Mouse (Mus musculus) embryonic facial prominence, embryonic 12.5 days (tissue): ENCODE measurements around the gene Trappc13. TPM values are rescaled to one million over a fixed set of nuclear protein-coding genes. Genes with fewer than 3 reads are reported as not detected.
"Not testable (repeated sequence)": the region's sequence is repeated elsewhere in the genome, so short reads cannot be mapped to it uniquely, and the experiment has no call there.

ENCODE experiments used
- ATAC-seq: fragments of 200-750 bp; cut with Nextera tagmentation; 2 replicates; pipeline ENCODE4 v1.8.0; 2017; ENCODE audit not compliant: insufficient number of reproducible peaks, insufficient read depth, low FRiP score, low TSS enrichment
- H3K27ac ChIP-seq: fragments of 300-500 bp; sonication (generic); 2 replicates; pipeline ENCODE4 v1.5.1; 2016; ENCODE audit warnings: mild to moderate bottlenecking
- H3K27me3 ChIP-seq: fragments of 300-500 bp; sonication (generic); 2 replicates; pipeline ENCODE4 v1.6.1; 2016; ENCODE audit warnings: mild to moderate bottlenecking, moderate library complexity
- H3K36me3 ChIP-seq: fragments of 300-500 bp; sonication (generic); 2 replicates; pipeline ENCODE4 v1.6.1; 2016; ENCODE audit warnings: mild to moderate bottlenecking
- H3K4me1 ChIP-seq: fragments of 300-500 bp; sonication (generic); 2 replicates; pipeline ENCODE4 v1.6.1; 2016
- H3K4me2 ChIP-seq: fragments of 300-500 bp; sonication (generic); replicated peaks from 2 replicates; pipeline ENCODE4 v1.6.1; 2016; ENCODE audit warnings: mild to moderate bottlenecking, moderate library complexity
- H3K4me3 ChIP-seq: fragments of 300-500 bp; sonication (generic); 2 replicates; pipeline ENCODE4 v1.5.1; 2016; ENCODE audit warnings: mild to moderate bottlenecking
- H3K9ac ChIP-seq: fragments of 300-500 bp; sonication (generic); 2 replicates; pipeline ENCODE4 v1.6.1; 2016; ENCODE audit warnings: mild to moderate bottlenecking, moderate library complexity
- H3K9me3 ChIP-seq: fragments of 300-500 bp; sonication (generic); 2 replicates; pipeline ENCODE4 v1.6.1; 2016; ENCODE audit warnings: mild to moderate bottlenecking, moderate library complexity
- WGBS: fragments of 180-500 bp; shearing (Covaris S2); methylation state at CpG from one replicate; pipeline ENCODE4 v1.1.7; 2016; 5-methylcytosine and 5-hydroxymethylcytosine counted together
- polyA plus RNA-seq: library from polyadenylated mRNA; unstranded; fragments of >200 nt; fragmentation: Nextera tagmentation; extraction: Ambion mirVana; gene quantifications from 2 replicates; pipeline ENCODE4 v1.2.1, GENCODE M21; 2016

Gene Trappc13
- polyA plus RNA-seq: 70.2 and 70.8 TPM in 2 replicates

GRCm38 (mm10) chr13:104177796-104178649, at the start of gene Trappc13:
Gene Trappc13 (minus strand): TSS chr13:104178469.
- Histone ChIP-seq H3K9ac (peak within 1 kb of the TSS; percentile 79), H3K4me1 (peaks cover 12% of the 10 kb centered on the region), H3K4me3 (peak within 1 kb of the TSS; percentile 72), H3K27me3 (no peaks in the 10 kb centered on the region), H3K36me3 (peaks cover 12% of the 10 kb centered on the region; the same call in 1 of the 2 replicates), H3K4me2 (peak within 1 kb of the TSS; percentile 63), H3K27ac (peak within 1 kb of the TSS; percentile 84), H3K9me3 (no peaks in the 10 kb centered on the region)
- ATAC-seq: peak; percentile 80
- under 1% methylated on average over 32 of the region's 32 CpGs for WGBS

DNA sequence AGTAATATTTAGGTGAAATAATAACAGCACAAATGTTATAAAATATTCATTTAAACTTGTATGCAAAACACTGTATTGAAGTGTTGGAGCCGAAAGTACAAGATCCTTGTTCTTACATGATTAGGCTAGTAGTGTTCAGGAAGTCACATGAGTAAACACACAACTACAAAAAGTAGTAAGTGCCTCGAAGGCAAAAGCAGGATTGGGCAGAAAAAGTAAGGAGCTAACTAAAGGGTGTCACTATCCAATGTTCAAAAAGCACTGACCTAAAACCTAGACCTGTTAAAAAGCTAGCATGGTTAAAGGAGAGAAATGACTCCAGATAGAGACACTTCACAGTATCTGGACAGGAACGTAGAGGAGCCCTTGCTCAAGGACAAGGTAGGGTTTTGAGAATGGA, 49.2 kb upstream of the Trappc13 start:
- Histone ChIP-seq H3K27me3 (no peaks in the 10 kb centered on the region), H3K4me1 (peaks cover 5% of the 10 kb centered on the region), H3K27ac (no peak overlapping the region), H3K4me3 (peak overlapping the region; percentile 75), H3K4me2 (peak overlapping the region; percentile 69), H3K36me3 (no peaks in the 10 kb centered on the region), H3K9me3 (no peaks in the 10 kb centered on the region), H3K9ac (peak overlapping the region; percentile 78; the same call in 1 of the 2 replicates)
- WGBS: 68% methylated on average over 3 of the region's 3 CpGs
- no peak for ATAC-seq

DNA sequence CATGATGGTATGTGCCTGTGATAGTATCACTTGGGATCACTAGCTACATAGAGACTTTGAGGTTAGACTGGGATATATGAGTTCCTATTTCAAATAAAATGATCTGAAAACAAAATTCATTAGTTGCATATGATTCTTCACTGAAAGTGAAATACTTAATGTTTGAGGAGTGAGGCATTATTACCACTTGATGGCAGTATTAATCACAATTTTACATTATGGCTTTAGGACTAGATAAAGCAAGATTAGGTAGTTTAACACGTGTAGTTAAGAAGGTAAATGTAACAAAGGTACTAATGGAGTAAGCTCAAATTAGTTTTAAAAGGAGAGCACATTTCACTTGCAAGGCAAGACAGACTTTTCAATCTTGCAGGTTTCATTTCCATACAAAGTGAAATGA, 26.0 kb upstream of the Trappc13 start:
- Histone ChIP-seq H3K27ac (no peak overlapping the region), H3K36me3 (peaks cover 23% of the 10 kb centered on the region), H3K4me2 (no peak overlapping the region), H3K9me3 (no peaks in the 10 kb centered on the region), H3K27me3 (no peaks in the 10 kb centered on the region), H3K9ac (no peak overlapping the region), H3K4me3 (no peak overlapping the region), H3K4me1 (no peaks in the 10 kb centered on the region)
- 75% methylated on average over 1 of the region's 1 CpGs for WGBS
- no peak for ATAC-seq

DNA sequence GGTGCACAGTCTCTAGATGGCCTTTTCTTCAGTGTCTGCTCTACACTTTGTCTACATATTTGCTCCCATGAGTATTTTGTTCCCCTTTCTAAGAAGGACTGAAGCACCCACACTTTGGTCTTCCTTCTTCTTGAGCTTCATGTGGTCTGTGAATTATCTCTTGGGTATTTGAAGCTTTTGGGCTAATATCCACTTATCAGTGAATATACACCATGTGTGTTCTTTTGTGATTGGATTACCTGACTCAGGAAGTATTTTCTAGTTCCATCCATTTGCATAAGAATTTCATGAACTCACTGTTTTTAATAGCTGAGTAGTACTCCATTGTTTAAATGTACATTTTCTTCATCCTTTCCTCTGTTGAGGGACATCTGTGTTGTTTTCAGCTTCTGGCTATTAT, 17.6 kb upstream of the Trappc13 start:
- H3K9ac ChIP-seq, H3K4me1 ChIP-seq, H3K4me3 ChIP-seq, H3K4me2 ChIP-seq, H3K9me3 ChIP-seq, H3K27ac ChIP-seq, ATAC-seq, H3K27me3 ChIP-seq: not testable (repeated sequence)
- H3K36me3 ChIP-seq: peaks cover 22% of the 10 kb centered on the region

GRCm38 (mm10) chr13:104187357-104187756, 9.1 kb upstream of the Trappc13 start:
- no peaks in the 10 kb centered on the region for H3K9me3 ChIP-seq
- ATAC-seq: no peak
- H3K4me3 ChIP-seq: no peak overlapping the region
- 84% methylated on average over 4 of the region's 4 CpGs for whole genome bisulfite sequencing
- no peak overlapping the region for H3K9ac ChIP-seq
- H3K27me3 ChIP-seq: no peaks in the 10 kb centered on the region
- H3K27ac ChIP-seq: no peak overlapping the region
- H3K4me2 ChIP-seq: no peak overlapping the region
- peaks cover 36% of the 10 kb centered on the region for H3K36me3 ChIP-seq
- no peaks in the 10 kb centered on the region for H3K4me1 ChIP-seq

GRCm38 (mm10) chr13:104179176-104179888, 1.1 kb upstream of the Trappc13 start:
- no peak for ATAC-seq
- Histone ChIP-seq H3K9ac (peak overlapping the region; percentile 79), H3K4me3 (peak overlapping the region; percentile 72), H3K4me2 (peak overlapping the region; percentile 61), H3K9me3 (no peaks in the 10 kb centered on the region), H3K36me3 (peaks cover 19% of the 10 kb centered on the region), H3K27me3 (no peaks in the 10 kb centered on the region), H3K4me1 (peaks cover 12% of the 10 kb centered on the region), H3K27ac (no peak overlapping the region)
- 21% methylated on average over 13 of the region's 13 CpGs for WGBS

DNA sequence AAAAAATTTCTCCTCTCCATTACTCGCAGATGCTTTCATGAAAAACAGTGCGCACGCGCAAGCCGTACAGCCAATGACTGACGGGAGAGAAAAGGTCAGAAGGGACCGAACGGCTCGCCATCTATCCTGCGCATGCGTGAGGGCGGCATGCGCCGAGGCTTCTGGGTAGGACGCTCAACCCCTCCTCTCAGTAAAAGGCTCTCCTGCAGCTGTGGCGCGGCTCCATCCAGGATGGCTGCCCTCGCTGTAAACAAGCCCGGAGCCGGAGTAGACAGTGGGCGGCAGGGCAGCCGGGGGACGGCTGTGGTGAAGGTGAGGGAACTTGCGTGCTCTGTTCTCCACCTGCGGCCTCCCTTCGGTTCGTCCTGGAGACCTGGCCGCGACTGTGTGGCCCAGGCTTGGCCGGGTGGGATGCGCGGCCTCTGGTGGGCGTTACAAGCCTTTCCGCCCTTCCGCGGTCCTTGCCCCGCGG, 417 bp upstream of the Trappc13 start, which contains the start of gene Trim23:
Trim23 (plus strand) TSS at position 148 of the 472 bp plus-strand sequence.
- peak within 1 kb of the TSS; percentile 63 for H3K4me2 ChIP-seq
- peak within 1 kb of the TSS; percentile 72 for H3K4me3 ChIP-seq
- H3K27ac ChIP-seq: peak within 1 kb of the TSS; percentile 84
- WGBS: under 1% methylated on average over 38 of the region's 38 CpGs
- no peaks in the 10 kb centered on the region for H3K27me3 ChIP-seq
- H3K36me3 ChIP-seq: peaks cover 17% of the 10 kb centered on the region
- H3K4me1 ChIP-seq: peaks cover 12% of the 10 kb centered on the region
- ATAC-seq: peak; percentile 98
- peak within 1 kb of the TSS; percentile 79 for H3K9ac ChIP-seq
- no peaks in the 10 kb centered on the region for H3K9me3 ChIP-seq

- peak overlapping the region; percentile 25 for H3K4me3 ChIP-seq
- H3K27ac ChIP-seq: no peak overlapping the region
- peak overlapping the region; percentile 41; the same call in 1 of the 2 replicates for H3K9ac ChIP-seq
- peak overlapping the region; percentile 63 for H3K4me2 ChIP-seq
- no peaks in the 10 kb centered on the region for H3K27me3 ChIP-seq
- peaks cover 8% of the 10 kb centered on the region; the same call in 1 of the 2 replicates for H3K36me3 ChIP-seq
- peaks cover 12% of the 10 kb centered on the region for H3K4me1 ChIP-seq
- ATAC-seq: no peak
- H3K9me3 ChIP-seq: no peaks in the 10 kb centered on the region
- 83% methylated on average over 3 of the region's 3 CpGs for WGBS
Observed at GRCm38 (mm10) chr13:104176874-104177273, 1.4 kb downstream of the Trappc13 start.

- H3K36me3 ChIP-seq: peaks cover 12% of the 10 kb centered on the region
- no peak overlapping the region for H3K27ac ChIP-seq
- no peak overlapping the region for H3K4me3 ChIP-seq
- H3K4me2 ChIP-seq: no peak overlapping the region
- no peak for ATAC-seq
- peaks cover 8% of the 10 kb centered on the region for H3K4me1 ChIP-seq
- no peak overlapping the region for H3K9ac ChIP-seq
- H3K27me3 ChIP-seq: no peaks in the 10 kb centered on the region
- H3K9me3 ChIP-seq: no peaks in the 10 kb centered on the region
Observed at GRCm38 (mm10) chr13:104172498-104172897, 5.8 kb downstream of the Trappc13 start.

DNA sequence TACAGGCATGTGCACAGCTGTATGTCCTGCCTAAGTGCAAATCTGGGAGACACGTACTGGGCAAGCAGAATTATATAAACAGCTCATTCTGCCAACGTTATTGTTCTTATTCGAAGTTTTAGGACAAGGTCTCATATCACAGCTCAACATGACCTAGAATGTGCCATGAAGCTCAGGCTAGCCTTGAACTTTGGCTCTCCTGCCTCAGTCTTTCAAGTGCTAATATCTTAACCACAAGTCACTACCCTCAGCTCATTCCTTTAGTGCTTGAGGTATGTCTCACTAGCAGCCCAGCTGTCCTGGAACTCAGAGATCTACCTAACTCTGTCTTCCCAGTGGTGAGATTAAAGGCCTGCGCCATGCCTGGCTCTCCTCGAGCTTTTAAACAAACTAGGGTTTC, 6.6 kb downstream of the Trappc13 start:
- 91% methylated on average over 5 of the region's 5 CpGs for WGBS
- Histone ChIP-seq H3K4me2 (no peak overlapping the region), H3K4me1 (peaks cover 4% of the 10 kb centered on the region), H3K4me3 (no peak overlapping the region), H3K9ac (no peak overlapping the region), H3K9me3 (no peaks in the 10 kb centered on the region), H3K27ac (no peak overlapping the region), H3K36me3 (peaks cover 12% of the 10 kb centered on the region), H3K27me3 (no peaks in the 10 kb centered on the region)
- ATAC-seq: no peak

DNA sequence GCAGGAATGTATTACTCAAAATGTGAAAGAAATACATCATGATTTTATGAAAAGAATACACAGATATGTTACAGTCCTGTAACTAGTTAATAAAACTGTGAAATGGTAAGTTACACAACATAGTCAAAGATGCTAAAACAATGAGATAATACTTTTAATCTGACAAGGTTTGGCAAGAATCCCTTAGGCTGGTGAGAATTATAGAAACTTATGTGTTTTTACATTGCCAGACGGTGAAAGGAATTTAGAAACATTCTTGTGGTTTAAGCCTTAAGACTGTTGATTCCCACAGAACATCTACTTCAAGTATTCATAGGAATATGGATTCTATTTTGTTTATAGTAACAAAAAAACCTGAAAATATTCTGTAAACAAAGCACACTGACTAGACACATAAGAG, 22.6 kb downstream of the Trappc13 start:
- H3K36me3 ChIP-seq: peaks cover 34% of the 10 kb centered on the region
- H3K9me3 ChIP-seq: no peaks in the 10 kb centered on the region
- H3K4me1 ChIP-seq: no peaks in the 10 kb centered on the region
- H3K9ac ChIP-seq: no peak overlapping the region
- ATAC-seq: no peak
- H3K4me2 ChIP-seq: no peak overlapping the region
- no peak overlapping the region for H3K4me3 ChIP-seq
- no peaks in the 10 kb centered on the region for H3K27me3 ChIP-seq
- no peak overlapping the region for H3K27ac ChIP-seq
- WGBS: 55% methylated on average over 1 of the region's 1 CpGs
